Mouse (Mus musculus) embryonic stem cell, embryonic (primary cell): ENCODE measurements around the gene Col6a3.

ENCODE experiments used
- CTCF ChIA-PET, 4 experiments: fragments of 300-600 bp in 2 of 4; fragments of 350-600 bp in 2 of 4; sonication (Branson Sonifier 250); formaldehyde crosslinking; loops; one replicate each; lab custom pipeline; 2022; ENCODE audit warnings: inconsistent platforms in 2 of 4; lab: Charles Lee
- POLR2A ChIA-PET, 4 experiments: fragments of 300-600 bp in 2 of 4; fragments of 350-600 bp in 2 of 4; sonication (Branson Sonifier 250); formaldehyde crosslinking; loops; one replicate each; lab custom pipeline; 2022; ENCODE audit warnings: antibody characterized with exemption in 4 of 4, inconsistent platforms in 1 of 4; lab: Charles Lee

Gene Col6a3

GRCm38 (mm10) chr1:90843836-90844235 is at the start of gene Col6a3:
TSS of gene Col6a3 (minus strand) at chr1:90843971.
- POLR2A ChIA-PET, result interaction anchor here in 1 of 4 experiments (0.6 kb wide), 1 partner anchor 259 kb away, joined by 3 read pairs; no protein-coding TSS in a partner anchor
- CTCF ChIA-PET, result no interaction called here

GRCm38 (mm10) chr1:90885771-90886460 is 42.1 kb upstream of the Col6a3 start:
- ChIA-PET POLR2A (interaction anchor here in 2 of 4 experiments (0.6 to 2.0 kb wide), 9 partner anchors 9 to 363 kb away, joined by 3 to 8 read pairs (median 3); no protein-coding TSS in a partner anchor), CTCF (no interaction called here)

GRCm38 (mm10) chr1:90876486-90877270 is 32.9 kb upstream of the Col6a3 start:
- CTCF ChIA-PET, result interaction anchor here in 1 of 4 experiments (1.1 kb wide), 1 partner anchor 53 kb away, joined by 5 read pairs; no protein-coding TSS in a partner anchor
- POLR2A ChIA-PET, result interaction anchor here in 1 of 4 experiments (1.2 kb wide), 1 partner anchor 9 kb away, joined by 5 read pairs; no protein-coding TSS in a partner anchor

GRCm38 (mm10) chr1:90875961-90876360 is 32.2 kb upstream of the Col6a3 start:
- CTCF ChIA-PET, result no interaction called here

GRCm38 (mm10) chr1:90875371-90875770 is 31.6 kb upstream of the Col6a3 start:
- CTCF ChIA-PET, result interaction anchor here in 1 of 4 experiments (0.6 kb wide), 1 partner anchor 539 kb away, joined by 3 read pairs; no protein-coding TSS in a partner anchor
- POLR2A ChIA-PET, result interaction anchor here in 2 of 4 experiments (0.7 to 1.6 kb wide), 2 partner anchors 10 to 11 kb away, joined by 3 to 4 read pairs; no protein-coding TSS in a partner anchor

More at GRCm38 (mm10) chr1:90875961-90876360, 32.2 kb upstream of the Col6a3 start:
- POLR2A ChIA-PET, result interaction anchor here in 2 of 4 experiments (0.7 to 1.6 kb wide), 2 partner anchors 10 to 12 kb away, joined by 3 to 4 read pairs; no protein-coding TSS in a partner anchor

- CTCF ChIA-PET, result no interaction called here
- POLR2A ChIA-PET, result interaction anchor here in 1 of 4 experiments (0.6 kb wide), 1 partner anchor 13 kb away, joined by 6 read pairs; no protein-coding TSS in a partner anchor
Measured at GRCm38 (mm10) chr1:90870581-90870980, 26.8 kb upstream of the Col6a3 start.

- ChIA-PET CTCF (no interaction called here), POLR2A (interaction anchor here in 1 of 4 experiments (0.9 to 1.0 kb wide), 2 partner anchors 14 to 23 kb away, joined by 3 read pairs; no protein-coding TSS in a partner anchor)
Measured at GRCm38 (mm10) chr1:90866734-90867133, 23.0 kb upstream of the Col6a3 start.

- ChIA-PET POLR2A (no interaction called here), CTCF (no interaction called here)
Measured at GRCm38 (mm10) chr1:90855880-90856279, 12.1 kb upstream of the Col6a3 start.

GRCm38 (mm10) chr1:90849836-90850235 is 6.1 kb upstream of the Col6a3 start:
- POLR2A ChIA-PET, result no interaction called here
- CTCF ChIA-PET, result interaction anchor here in 1 of 4 experiments (0.5 kb wide), 1 partner anchor 268 kb away, joined by 4 read pairs; no protein-coding TSS in a partner anchor

GRCm38 (mm10) chr1:90845206-90845605 is 1.4 kb upstream of the Col6a3 start:
- ChIA-PET CTCF (interaction anchor here in 2 of 4 experiments (0.7 to 1.7 kb wide), 2 partner anchors 15 to 100 kb away, joined by 3 to 4 read pairs; no protein-coding TSS in a partner anchor), POLR2A (no interaction called here)

GRCm38 (mm10) chr1:90842789-90843587 is 783 bp downstream of the Col6a3 start:
- ChIA-PET CTCF (no interaction called here), POLR2A (interaction anchor here in 1 of 4 experiments (1.0 kb wide), 1 partner anchor 11 kb away, joined by 3 read pairs; no protein-coding TSS in a partner anchor)

GRCm38 (mm10) chr1:90840250-90840649 is 3.5 kb downstream of the Col6a3 start:
- POLR2A ChIA-PET, result no interaction called here

GRCm38 (mm10) chr1:90838657-90839056 is 5.1 kb downstream of the Col6a3 start:
- ChIA-PET POLR2A (interaction anchor here in 1 of 4 experiments (0.5 kb wide), 1 partner anchor 99 kb away, joined by 4 read pairs; no protein-coding TSS in a partner anchor), CTCF (no interaction called here)

More at GRCm38 (mm10) chr1:90840250-90840649, 3.5 kb downstream of the Col6a3 start:
- CTCF ChIA-PET, result interaction anchor here in 2 of 4 experiments (0.6 to 1.2 kb wide), 6 partner anchors 9 to 1281 kb away, joined by 3 to 8 read pairs (median 3); no protein-coding TSS in a partner anchor

GRCm38 (mm10) chr1:90838221-90838620 is 5.5 kb downstream of the Col6a3 start:
- ChIA-PET CTCF (interaction anchor here in 1 of 4 experiments (0.6 kb wide), 1 partner anchor 20 kb away, joined by 5 read pairs; no protein-coding TSS in a partner anchor), POLR2A (interaction anchor here in 1 of 4 experiments (0.5 kb wide), 2 partner anchors 16 to 99 kb away, joined by 4 to 5 read pairs; no protein-coding TSS in a partner anchor)

- ChIA-PET POLR2A (no interaction called here), CTCF (no interaction called here)
Measured at GRCm38 (mm10) chr1:90836178-90836740, 7.5 kb downstream of the Col6a3 start.

GRCm38 (mm10) chr1:90834701-90835100 is 9.1 kb downstream of the Col6a3 start:
- CTCF ChIA-PET, result interaction anchor here in 1 of 4 experiments (1.1 to 1.3 kb wide), 2 partner anchors 37 to 93 kb away, joined by 3 read pairs; no protein-coding TSS in a partner anchor
- POLR2A ChIA-PET, result no interaction called here

- ChIA-PET POLR2A (no interaction called here), CTCF (interaction anchor here in 2 of 4 experiments (0.6 to 1.2 kb wide), 2 partner anchors 16 to 1571 kb away, joined by 3 to 4 read pairs; no protein-coding TSS in a partner anchor)
Measured at GRCm38 (mm10) chr1:90830006-90830405, 13.8 kb downstream of the Col6a3 start.
